ENCODE assay signal across 10 mouse cellular contexts in genomic region chr15:97342945-97343344, GRCm38 (mm10).
DNase-seq lines count a peak whose midpoint lies in the region; ATAC-seq lines count a peak whose summit lies in the region.
"Had no signal": no experiment of that assay in that cellular context is flagged by ENCODE, and none has a peak within 500 bp of the region (broad histone marks: within the 10 kb centered on the region; RNA-seq: fewer than 3 reads in every experiment).

No protein-coding gene starts in this region.

- no peak overlapping the region for H3K9ac ChIP-seq in lung, embryonic 15.5 days
- H3K9ac ChIP-seq in stomach, embryonic 16.5 days (ENCODE audit: low read length) = no peak overlapping the region

- H3K4me1 ChIP-seq in lung, embryonic 15.5 days = no peaks in the 10 kb centered on the region
- no peaks in the 10 kb centered on the region for H3K4me1 ChIP-seq in stomach, embryonic 16.5 days (ENCODE audit: control insufficient read depth, insufficient read depth, low read length)

- peak; percentile 85 for ATAC-seq in erythroblast, adult 5-6 weeks (replicated peaks; ENCODE audit: low FRiP score, poor library complexity, severe bottlenecking)
- ATAC-seq in lung, embryonic 15.5 days (ENCODE audit: borderline replicate concordance, extremely low read depth, low FRiP score, low TSS enrichment) = peak; percentile 66; the same call in 1 of the 2 replicates
- ATAC-seq in stomach, embryonic 16.5 days (ENCODE audit: insufficient read depth, low FRiP score) = peak; percentile 65; the same call in 1 of the 2 replicates

- peak; percentile 23 to 37 for DNase-seq in lung, adult 18-20 months
- no peak for DNase-seq in lung, postnatal 10 days
- DNase-seq in layer of hippocampus, postnatal 25 days (ENCODE audit: extremely low spot score in 1 of 2, low spot score in 1 of 2) = no peak
- DNase-seq in heart, adult 8-10 months (ENCODE audit: low spot score) = no peak
- no peak for DNase-seq in right cerebral cortex, postnatal 36 days (ENCODE audit: low spot score in 2 of 2)
- DNase-seq: kidney, postnatal 36 days had no signal

- H3K4me2 ChIP-seq in lung, embryonic 15.5 days = no peak overlapping the region
- H3K4me2 ChIP-seq in stomach, embryonic 16.5 days (ENCODE audit: low read depth, low read length) = no peak overlapping the region

- WGBS in lung, embryonic 15.5 days = 74% methylated on average over 8 of the region's 8 CpGs
- WGBS in stomach, embryonic 16.5 days = 70% methylated on average over 8 of the region's 8 CpGs

- H3K27ac ChIP-seq in lung, embryonic 15.5 days = no peak overlapping the region
- H3K27ac ChIP-seq in stomach, embryonic 16.5 days (ENCODE audit: low read length) = no peak overlapping the region

- H3K9me3 ChIP-seq in lung, embryonic 15.5 days = no peaks in the 10 kb centered on the region
- H3K9me3 ChIP-seq in stomach, embryonic 16.5 days (replicated peaks; ENCODE audit: control insufficient read depth, low read length) = no peaks in the 10 kb centered on the region

- no peaks in the 10 kb centered on the region for H3K27me3 ChIP-seq in lung, embryonic 15.5 days
- H3K27me3 ChIP-seq in stomach, embryonic 16.5 days (ENCODE audit: control insufficient read depth, insufficient read depth, low read length) = no peaks in the 10 kb centered on the region
- H3K27me3 ChIP-seq: CH12.LX had no signal

- H3K4me3 ChIP-seq in lung, embryonic 15.5 days = no peak overlapping the region
- no peak overlapping the region for H3K4me3 ChIP-seq in stomach, embryonic 16.5 days (replicated peaks; ENCODE audit: low read length)

- no peaks in the 10 kb centered on the region for H3K36me3 ChIP-seq in lung, embryonic 15.5 days
- no peaks in the 10 kb centered on the region for H3K36me3 ChIP-seq in stomach, embryonic 16.5 days (ENCODE audit: control insufficient read depth, insufficient read depth, low read length)

Comparison
In these comparisons a context has a peak if more than half of its experiments do, and no peak if none do; other contexts are left out.
1. DNase-seq: peak in lung, adult 18-20 months (2 of 2); none in lung, postnatal 10 days (single experiment), layer of hippocampus, postnatal 25 days (0 of 2), heart, adult 8-10 months (single experiment) and right cerebral cortex, postnatal 36 days (0 of 2).
2. Peak in every context shown above with its lines, with median percentiles within 50 percentile points of each other: ATAC-seq.